Mouse (Mus musculus) frontal cortex, postnatal 36 days (tissue): ENCODE measurements around the gene Nrg4.
A peak's percentile ranks its signal among the peaks of the same experiment; 100 is the strongest.

ENCODE experiments used
- DNase-seq, 2 experiments: peaks; one replicate each; pipeline ENCODE4 v3.0.0; 2022; ENCODE audit warnings: low spot score in 2 of 2

Gene Nrg4

GRCm38 (mm10) chr9:55326515-55327233 lies at the start of gene Nrg4, which contains the start of gene Tmem266:
Gene Nrg4 (minus strand): TSS chr9:55326844.
Gene Tmem266 (plus strand): TSS chr9:55326913.
- peak; percentile 75 to 83 for DNase-seq

DNA sequence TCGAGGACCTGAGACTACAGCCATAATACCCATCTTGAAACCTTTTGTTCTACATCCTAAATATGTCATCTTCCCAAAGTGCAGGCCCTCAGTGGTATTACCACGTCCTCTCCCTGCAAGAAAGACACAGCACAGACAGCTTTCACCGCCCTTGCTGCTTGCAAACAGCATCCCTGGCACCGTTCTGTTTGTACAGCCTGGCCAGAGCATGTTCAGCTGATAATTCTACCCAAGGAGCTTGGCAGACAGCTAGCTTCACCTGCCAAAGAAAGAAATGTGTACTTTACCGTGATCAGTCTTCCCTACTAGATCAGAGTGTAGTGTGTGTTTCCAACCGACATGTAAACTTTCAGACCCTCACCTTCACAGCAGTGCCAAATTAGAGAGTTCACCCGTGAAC lies 45.3 kb upstream of the Nrg4 start:
- no peak for DNase-seq

GRCm38 (mm10) chr9:55368011-55368410 lies 41.4 kb upstream of the Nrg4 start:
- DNase-seq = no peak

DNA sequence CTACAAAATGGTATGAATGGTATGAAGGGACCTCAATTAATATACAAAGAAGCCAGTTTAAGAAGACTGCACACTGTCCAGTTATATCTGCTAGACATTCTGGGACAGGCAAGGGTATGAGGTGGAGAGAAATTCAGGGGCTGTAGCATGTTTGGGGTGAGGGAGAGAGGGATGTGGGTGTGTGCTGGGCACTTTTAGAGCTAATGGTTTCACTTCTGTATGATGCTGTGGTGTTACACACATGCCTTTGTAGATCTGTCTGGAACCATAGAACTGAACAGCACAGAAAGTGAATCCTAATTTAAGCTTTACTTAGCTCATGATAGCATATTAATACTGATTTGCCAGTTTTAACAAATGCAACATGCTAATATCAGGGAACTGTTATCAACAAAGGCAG lies 37.1 kb upstream of the Nrg4 start:
- DNase-seq = no peak

DNA sequence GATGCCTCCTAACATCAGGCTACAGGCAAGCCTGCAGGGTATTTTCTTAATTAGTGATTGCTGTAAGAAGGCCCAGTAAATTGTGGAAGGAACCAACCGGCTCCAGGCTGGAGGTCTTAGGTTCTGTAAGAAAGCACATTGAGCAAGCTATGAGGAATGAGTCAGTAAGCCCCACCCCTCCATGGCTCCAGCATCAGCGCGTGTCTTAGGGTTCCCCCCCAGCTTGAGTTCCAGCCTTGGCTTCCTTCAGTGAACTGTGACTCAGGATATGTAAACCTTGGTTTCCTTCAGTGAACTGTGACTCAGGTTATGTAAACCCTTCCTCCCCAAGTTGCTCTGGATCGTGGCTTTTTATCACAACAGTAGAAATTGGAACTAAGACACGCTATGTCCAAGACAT lies 35.3 kb upstream of the Nrg4 start:
- DNase-seq = no peak

- DNase-seq = no peak
Measured at GRCm38 (mm10) chr9:55360861-55361260, 34.2 kb upstream of the Nrg4 start.

- no peak for DNase-seq
Measured at GRCm38 (mm10) chr9:55360372-55360771, 33.7 kb upstream of the Nrg4 start.

DNA sequence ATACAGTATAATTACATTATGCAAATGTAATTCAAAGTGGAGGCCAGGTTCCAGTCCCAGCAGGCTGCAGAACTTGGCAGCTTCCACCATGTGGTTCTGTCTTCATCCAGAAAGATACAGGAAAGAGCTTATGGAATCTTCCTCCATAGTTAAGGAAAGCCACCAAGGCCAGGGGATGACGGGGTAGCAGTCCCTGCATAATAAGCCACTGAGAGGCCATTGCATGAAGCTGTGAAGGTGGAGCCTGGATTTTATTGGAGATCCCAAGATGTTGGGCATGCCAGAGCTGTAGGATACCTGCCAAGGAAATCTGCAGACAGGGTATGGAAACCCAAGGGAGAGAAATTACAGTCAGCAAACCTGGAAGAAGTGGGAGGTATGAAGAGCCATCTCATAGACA lies 30.5 kb upstream of the Nrg4 start:
- peak; percentile 7 to 30 for DNase-seq

- DNase-seq = no peak
Measured at GRCm38 (mm10) chr9:55355270-55355834, 28.7 kb upstream of the Nrg4 start.

- no peak for DNase-seq
Measured at GRCm38 (mm10) chr9:55354686-55355085, 28.0 kb upstream of the Nrg4 start.

DNA sequence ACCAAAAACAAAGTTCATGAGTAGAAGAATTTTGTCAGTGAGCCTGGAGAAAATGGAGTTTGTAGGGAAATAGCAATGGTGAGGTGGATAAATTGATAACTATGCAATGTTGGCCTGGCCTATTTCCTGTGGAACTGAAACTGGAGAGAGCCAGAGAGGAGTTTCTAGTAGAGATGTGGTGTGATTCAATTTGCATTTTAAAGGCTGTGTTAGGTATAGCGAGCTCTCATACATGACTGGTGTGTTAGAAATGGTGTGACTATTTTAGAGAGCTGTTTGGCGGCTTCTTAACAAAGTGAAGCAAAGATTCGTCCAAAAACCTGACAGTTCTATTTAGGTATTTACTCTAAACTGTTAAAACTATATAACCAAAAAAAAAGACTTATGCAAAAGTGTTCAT lies 22.0 kb upstream of the Nrg4 start:
- DNase-seq = no peak

GRCm38 (mm10) chr9:55345332-55345731 lies 18.7 kb upstream of the Nrg4 start:
- no peak for DNase-seq

DNA sequence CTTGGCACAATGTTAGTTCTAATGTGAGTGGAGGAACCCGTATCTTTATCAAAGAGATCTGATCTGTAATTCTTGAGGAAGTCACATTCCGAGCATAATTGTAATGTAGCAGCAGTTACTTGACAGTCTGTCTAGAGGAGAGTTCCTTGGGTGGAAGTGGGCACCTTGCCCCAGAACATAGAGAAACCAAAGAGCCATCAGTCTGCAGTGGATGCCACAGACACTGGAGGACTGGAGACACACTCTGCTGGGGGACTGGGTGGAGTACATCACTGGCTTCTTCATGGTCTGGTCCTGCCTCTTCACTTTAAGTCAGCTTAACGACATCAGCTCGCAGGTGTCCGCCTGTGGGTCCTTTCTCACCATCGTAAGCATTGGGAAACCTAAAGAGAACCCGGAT lies 17.5 kb upstream of the Nrg4 start:
- DNase-seq = no peak

DNA sequence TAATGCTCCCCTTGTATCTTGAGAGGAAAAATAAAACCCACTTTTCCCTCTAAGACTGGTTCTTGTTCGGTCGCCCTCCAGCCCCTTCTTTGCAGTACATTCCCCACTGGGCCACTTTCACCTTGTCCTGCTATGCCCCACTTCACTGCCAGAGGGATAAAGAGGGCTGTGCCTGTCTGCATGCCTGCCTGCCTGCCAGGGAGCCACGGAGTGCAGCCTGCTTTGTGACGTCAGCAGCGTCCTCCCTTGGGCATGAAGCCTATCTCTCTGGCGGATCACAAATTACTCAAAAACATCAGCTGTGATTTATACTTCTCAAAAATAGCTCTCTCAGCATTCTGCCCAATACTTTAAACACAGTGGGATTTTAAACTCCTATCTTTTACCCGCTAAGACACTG lies 6.3 kb upstream of the Nrg4 start:
- DNase-seq = peak in 1 of 2 experiments; percentile 24

DNA sequence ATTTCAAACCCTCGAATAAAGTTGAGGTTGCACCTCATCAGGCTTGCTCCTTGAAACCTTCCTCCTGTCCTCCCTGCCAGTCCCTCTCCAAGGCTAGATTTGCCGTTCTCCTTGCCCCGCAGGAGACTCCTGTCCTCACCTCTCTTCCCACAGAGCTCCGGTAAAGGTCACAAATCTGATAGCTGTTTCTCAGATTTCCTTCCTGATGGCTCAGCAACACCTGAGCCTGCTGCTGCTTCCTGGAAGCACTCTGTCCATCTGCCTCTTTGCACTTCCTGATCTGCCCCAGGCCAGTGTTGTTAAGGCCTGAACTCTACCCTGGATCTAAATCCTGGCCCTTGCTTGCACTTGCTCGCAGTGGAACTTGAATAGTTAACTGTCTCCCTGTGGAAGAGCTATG lies 5.8 kb upstream of the Nrg4 start:
- DNase-seq = no peak

DNA sequence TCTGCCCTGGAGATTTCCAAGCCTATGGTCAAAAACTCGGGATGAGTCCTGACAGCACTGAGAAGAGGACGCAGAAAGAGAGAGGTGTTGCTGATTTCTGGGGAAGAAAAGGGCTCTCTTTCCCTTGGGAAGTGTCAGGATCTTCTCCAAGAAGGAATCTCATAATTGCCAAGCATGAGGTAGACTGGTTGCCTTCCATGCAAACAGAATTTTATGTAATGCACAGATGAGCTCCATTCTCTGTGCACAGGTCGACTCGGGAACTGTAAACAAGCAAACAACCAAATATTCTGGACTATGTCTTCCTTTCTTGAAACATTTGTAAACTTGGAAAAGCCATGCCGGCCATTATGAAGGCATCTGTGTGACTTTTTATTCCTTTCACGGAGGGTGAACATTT lies 2.8 kb upstream of the Nrg4 start:
- DNase-seq = no peak

DNA sequence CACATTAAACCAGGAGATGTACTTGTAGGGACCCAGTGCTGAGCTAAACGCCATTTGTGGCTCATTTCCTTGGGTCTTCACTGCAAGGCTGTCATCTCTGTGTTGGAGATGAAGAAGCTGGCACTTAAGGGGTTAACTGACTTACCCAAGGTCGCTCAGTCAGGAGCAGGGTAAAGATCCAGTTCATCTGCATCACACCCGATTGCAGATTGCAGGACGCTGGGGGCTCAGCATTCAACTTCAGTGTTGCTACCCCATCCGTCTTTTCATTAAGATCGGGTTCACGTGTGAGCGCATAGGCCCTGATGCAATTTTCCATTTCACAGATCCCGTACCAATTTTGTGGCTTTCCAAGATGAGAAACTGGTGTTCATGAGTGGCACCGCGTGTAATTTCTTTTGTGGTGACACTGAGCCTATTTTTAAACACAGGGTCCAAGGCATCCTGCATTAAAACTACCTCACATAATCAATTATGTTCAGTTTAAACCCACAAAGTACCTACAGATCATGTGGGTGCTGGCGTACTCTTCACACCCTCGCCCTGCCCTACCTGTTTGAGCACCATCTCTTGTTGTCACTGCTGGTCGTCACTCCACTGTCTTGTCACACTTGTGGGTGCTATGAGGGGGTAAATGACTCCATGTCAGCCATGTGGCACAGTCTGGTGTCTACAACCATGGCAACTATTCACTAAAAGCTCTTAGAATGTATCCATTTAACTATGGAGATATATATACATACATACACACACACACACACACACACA lies 1.7 kb upstream of the Nrg4 start:
- no peak for DNase-seq

- no peak for DNase-seq
Measured at GRCm38 (mm10) chr9:55327234-55327615, 581 bp upstream of the Nrg4 start.

DNA sequence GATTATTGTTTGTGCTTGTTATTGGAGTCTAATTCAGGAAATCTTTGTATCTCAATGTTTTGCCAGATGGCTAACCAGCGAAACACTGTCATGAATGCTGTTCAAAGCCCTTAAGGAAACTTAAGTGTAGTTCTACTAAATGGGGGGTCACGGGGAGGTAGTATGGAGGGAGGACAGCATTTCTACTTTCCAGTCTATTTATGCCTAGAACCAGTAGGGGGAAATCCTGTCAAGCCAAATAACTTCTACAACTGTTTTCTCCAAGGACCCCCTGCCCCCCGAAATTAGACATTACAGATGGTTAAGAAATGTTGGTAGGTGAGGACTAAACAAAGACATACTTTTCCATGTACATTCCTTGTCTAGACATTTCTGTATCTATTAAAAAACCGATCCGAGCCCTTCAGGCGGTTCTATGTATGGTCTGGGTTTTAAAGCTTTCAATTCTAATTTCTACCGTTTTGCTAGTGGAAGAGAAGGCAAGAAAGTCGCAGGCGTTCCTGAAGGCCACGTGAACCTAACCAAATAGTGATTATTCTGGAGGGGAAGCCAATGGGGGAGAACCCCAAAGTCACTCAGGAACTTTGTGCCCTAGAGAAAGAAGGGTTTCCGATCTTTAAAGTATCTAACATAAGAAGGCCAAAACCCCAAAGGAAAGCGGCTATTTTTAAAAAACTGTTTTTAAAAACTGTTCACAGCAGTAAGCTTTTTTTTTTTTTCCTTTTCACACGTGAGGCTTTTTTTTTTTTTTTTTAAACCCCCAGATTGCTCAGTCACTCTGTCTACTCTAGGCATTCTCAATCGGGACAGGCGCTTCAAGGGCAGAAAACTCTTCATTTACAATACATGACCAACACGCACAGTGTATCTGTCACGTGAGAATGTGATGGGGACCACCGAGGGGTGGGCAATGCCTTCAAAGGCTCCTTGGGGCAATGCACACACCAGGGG lies 805 bp downstream of the Nrg4 start:
- no peak for DNase-seq

DNA sequence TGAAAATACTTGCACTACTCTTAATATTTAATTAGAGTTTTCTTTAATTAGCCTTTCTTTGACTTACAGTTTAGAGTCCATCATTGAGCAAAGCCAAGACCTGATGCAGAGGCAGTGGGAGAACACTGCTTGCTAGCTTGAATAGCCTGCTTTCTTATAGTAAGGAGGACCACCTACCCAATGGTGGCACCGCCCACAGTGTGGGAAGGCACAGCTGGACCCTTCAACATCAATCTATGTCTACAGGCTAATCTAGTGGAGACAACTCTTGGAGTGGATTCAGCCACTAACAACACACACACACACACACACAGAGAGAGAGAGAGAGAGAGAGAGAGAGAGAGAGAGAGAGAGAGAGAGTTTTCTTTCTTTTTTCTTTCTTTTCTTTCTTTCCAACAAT lies 1.6 kb downstream of the Nrg4 start:
- no peak for DNase-seq

DNA sequence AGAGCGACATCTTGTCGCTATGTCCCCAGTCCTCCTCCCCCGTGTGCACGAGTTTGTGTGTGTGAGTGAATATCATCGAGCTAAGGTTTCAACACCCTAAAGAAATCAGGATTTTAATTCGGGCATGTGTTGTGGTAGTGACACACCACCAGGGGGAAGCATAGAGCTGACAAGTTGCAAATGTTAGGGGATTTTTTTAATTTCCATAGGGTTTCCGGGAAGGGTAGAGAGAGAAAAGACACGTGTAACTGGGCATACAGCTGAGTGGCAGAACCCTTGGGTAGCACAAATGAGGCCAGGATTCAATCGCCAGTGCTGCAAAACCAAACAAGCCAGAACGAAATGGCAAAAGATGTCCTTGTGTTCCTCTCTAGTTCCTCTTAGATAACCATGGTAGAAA lies 2.1 kb downstream of the Nrg4 start:
- DNase-seq = no peak

DNA sequence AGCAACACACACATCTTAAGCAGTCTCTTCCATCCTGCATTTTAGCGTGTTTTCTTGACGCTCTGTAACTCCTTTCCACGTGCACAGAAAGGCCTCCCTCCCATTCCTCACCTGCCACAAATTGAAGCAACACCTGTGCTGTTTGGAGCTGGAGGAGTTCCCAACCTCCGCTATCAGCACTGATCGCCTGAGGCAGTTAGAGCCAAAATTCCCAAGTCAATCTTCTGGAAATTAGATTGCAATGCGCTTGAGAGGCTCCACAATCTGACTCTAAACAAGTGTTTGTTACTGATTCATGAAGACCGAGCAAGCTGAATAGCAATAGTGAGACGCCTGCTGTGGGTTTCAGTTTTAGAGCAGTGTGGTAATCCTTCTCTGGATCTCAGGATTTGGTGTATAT lies 2.6 kb downstream of the Nrg4 start:
- DNase-seq = no peak
